Mouse (Mus musculus): Measurements from ENCODE around the gene H2-Q4. TPM values are rescaled to one million over a fixed set of nuclear protein-coding genes. Genes with fewer than 3 reads are reported as not detected.
A peak's percentile ranks its signal among the peaks of the same experiment; 100 is the strongest.
"Not testable (repeated sequence)": the region's sequence is repeated elsewhere in the genome, so short reads cannot be mapped to it uniquely, and the experiment has no call there.

H2-Q4 gene
- polyA plus RNA-seq (2014; fragmentation: Nextera tagmentation; extraction: Ambion mirVana) = 0.59 and 0.74 TPM in 2 replicates

- Histone ChIP-seq H3K4me2 (replicated peaks) (peak within 1 kb of the TSS; percentile 93), H3K9me3 (ENCODE audit: control insufficient read depth, low read length) (no peaks in the 10 kb centered on the region), H3K4me3 (replicated peaks; ENCODE audit: low read length) (peak within 1 kb of the TSS; percentile 50), H3K9ac (peak within 1 kb of the TSS; percentile 49), H3K36me3 (replicated peaks; ENCODE audit: control insufficient read depth, insufficient read depth) (no peaks in the 10 kb centered on the region), H3K27me3 (ENCODE audit: control insufficient read depth, insufficient read depth, low read length) (peaks cover 15% of the 10 kb centered on the region; the same call in 1 of the 2 replicates), H3K27ac (no peak within 1 kb of the TSS), H3K4me1 (replicated peaks; ENCODE audit: control insufficient read depth, insufficient read depth, low read length) (peaks cover 4% of the 10 kb centered on the region)
- ATAC-seq (ENCODE audit: low FRiP score) = peak; percentile 69
- DNase-seq (ENCODE audit: low spot score) = peak; percentile 70
- 0% methylated on average over 16 of the region's 16 CpGs for WGBS
Measured at GRCm38 (mm10) chr17:35379369-35379728, at the start of gene H2-Q4. Gene H2-Q4 (plus strand): TSS chr17:35379617.

- H3K36me3 ChIP-seq (replicated peaks; ENCODE audit: control insufficient read depth, insufficient read depth); ATAC-seq (ENCODE audit: low FRiP score); H3K4me1 ChIP-seq (replicated peaks; ENCODE audit: control insufficient read depth, insufficient read depth, low read length); DNase-seq (ENCODE audit: low spot score); H3K4me2 ChIP-seq (replicated peaks); H3K4me3 ChIP-seq (replicated peaks; ENCODE audit: low read length); H3K27me3 ChIP-seq (ENCODE audit: control insufficient read depth, insufficient read depth, low read length); H3K27ac ChIP-seq; H3K9ac ChIP-seq; H3K9me3 ChIP-seq (ENCODE audit: control insufficient read depth, low read length): not testable (repeated sequence)
- WGBS = 63% methylated on average over 3 of the region's 3 CpGs
Measured at GRCm38 (mm10) chr17:35329714-35330113, 49.7 kb upstream of the H2-Q4 start.

GRCm38 (mm10) chr17:35331546-35331945 is 47.9 kb upstream of the H2-Q4 start:
- WGBS = 82% methylated on average over 6 of the region's 6 CpGs
- not testable (repeated sequence) for ATAC-seq (ENCODE audit: low FRiP score)

GRCm38 (mm10) chr17:35342071-35342671 is 37.2 kb upstream of the H2-Q4 start, which contains the start of gene H2-Q2:
Gene H2-Q2 (plus strand): TSS chr17:35342242.
- peaks cover 9% of the 10 kb centered on the region; the same call in 1 of the 2 replicates for H3K4me1 ChIP-seq (replicated peaks; ENCODE audit: control insufficient read depth, insufficient read depth, low read length)
- H3K36me3 ChIP-seq (replicated peaks; ENCODE audit: control insufficient read depth, insufficient read depth) = no peaks in the 10 kb centered on the region
- under 1% methylated on average over 40 of the region's 40 CpGs for WGBS
- DNase-seq (ENCODE audit: low spot score) (peak; percentile 33), ATAC-seq (ENCODE audit: low FRiP score) (no peak)
- peak within 1 kb of the TSS; percentile 58 for H3K9ac ChIP-seq
- H3K9me3 ChIP-seq (ENCODE audit: control insufficient read depth, low read length) = no peaks in the 10 kb centered on the region
- peaks cover 47% of the 10 kb centered on the region for H3K27me3 ChIP-seq (ENCODE audit: control insufficient read depth, insufficient read depth, low read length)
- peak within 1 kb of the TSS; percentile 42 for H3K4me3 ChIP-seq (replicated peaks; ENCODE audit: low read length)
- H3K4me2 ChIP-seq (replicated peaks) = peak within 1 kb of the TSS; percentile 85
- no peak within 1 kb of the TSS for H3K27ac ChIP-seq

More at GRCm38 (mm10) chr17:35331546-35331945, 47.9 kb upstream of the H2-Q4 start:
- H3K27me3 ChIP-seq (ENCODE audit: control insufficient read depth, insufficient read depth, low read length); DNase-seq (ENCODE audit: low spot score); H3K4me3 ChIP-seq (replicated peaks; ENCODE audit: low read length); H3K4me1 ChIP-seq (replicated peaks; ENCODE audit: control insufficient read depth, insufficient read depth, low read length); H3K9me3 ChIP-seq (ENCODE audit: control insufficient read depth, low read length); H3K36me3 ChIP-seq (replicated peaks; ENCODE audit: control insufficient read depth, insufficient read depth); H3K9ac ChIP-seq; H3K4me2 ChIP-seq (replicated peaks); H3K27ac ChIP-seq: not testable (repeated sequence)

DNA sequence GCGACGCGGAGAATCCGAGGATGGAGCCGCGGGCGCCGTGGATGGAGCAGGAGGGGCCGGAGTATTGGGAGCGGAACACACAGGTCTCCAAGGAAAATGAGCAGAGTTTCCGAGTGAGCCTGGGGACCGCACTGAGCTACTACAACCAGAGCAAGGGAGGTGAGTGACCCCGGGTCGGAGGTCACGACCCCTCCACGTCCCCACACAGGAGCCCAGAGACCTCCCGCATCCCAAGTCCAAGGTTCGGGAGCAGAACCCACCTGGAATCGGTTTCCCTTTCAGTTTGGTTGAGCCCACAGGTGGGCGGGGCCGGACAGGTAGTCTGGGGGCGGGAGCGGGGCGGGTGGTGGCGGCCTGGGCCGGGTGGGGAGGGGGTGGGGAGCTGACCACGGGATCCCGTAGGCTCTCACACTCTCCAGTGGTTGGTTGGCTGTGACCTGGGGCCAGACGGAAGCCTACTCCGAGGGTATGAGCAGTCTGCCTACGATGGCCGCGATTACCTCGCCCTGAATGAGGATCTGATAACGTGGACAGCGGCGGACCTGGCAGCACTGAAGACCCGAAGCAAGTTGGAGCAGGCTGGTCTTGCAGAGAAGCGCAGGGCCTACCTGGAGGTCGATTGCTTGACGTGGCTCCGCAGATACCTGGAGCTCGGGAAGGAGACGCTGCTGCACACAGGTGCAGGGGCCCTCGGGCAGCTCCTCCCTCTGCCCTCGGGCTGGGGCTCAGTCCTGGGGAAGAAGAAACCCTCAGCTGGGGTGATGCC is 36.5 kb upstream of the H2-Q4 start:
- 4% methylated on average over 39 of the region's 46 CpGs for WGBS
- no peak overlapping the region for H3K27ac ChIP-seq
- DNase-seq (ENCODE audit: low spot score) (no peak), ATAC-seq (ENCODE audit: low FRiP score) (no peak)
- peak overlapping the region; percentile 42 for H3K4me3 ChIP-seq (replicated peaks; ENCODE audit: low read length)
- peaks cover 47% of the 10 kb centered on the region for H3K27me3 ChIP-seq (ENCODE audit: control insufficient read depth, insufficient read depth, low read length)
- peak overlapping the region; percentile 58 for H3K9ac ChIP-seq
- H3K36me3 ChIP-seq (replicated peaks; ENCODE audit: control insufficient read depth, insufficient read depth) = no peaks in the 10 kb centered on the region
- no peaks in the 10 kb centered on the region for H3K9me3 ChIP-seq (ENCODE audit: control insufficient read depth, low read length)
- peak overlapping the region; percentile 85 for H3K4me2 ChIP-seq (replicated peaks)
- peaks cover 9% of the 10 kb centered on the region; the same call in 1 of the 2 replicates for H3K4me1 ChIP-seq (replicated peaks; ENCODE audit: control insufficient read depth, insufficient read depth, low read length)

GRCm38 (mm10) chr17:35347659-35348058 is 31.8 kb upstream of the H2-Q4 start:
- not testable (repeated sequence) for DNase-seq (ENCODE audit: low spot score); H3K27ac ChIP-seq; H3K9ac ChIP-seq; H3K9me3 ChIP-seq (ENCODE audit: control insufficient read depth, low read length); H3K4me3 ChIP-seq (replicated peaks; ENCODE audit: low read length); H3K4me2 ChIP-seq (replicated peaks); ATAC-seq (ENCODE audit: low FRiP score); H3K36me3 ChIP-seq (replicated peaks; ENCODE audit: control insufficient read depth, insufficient read depth); H3K4me1 ChIP-seq (replicated peaks; ENCODE audit: control insufficient read depth, insufficient read depth, low read length)
- H3K27me3 ChIP-seq (ENCODE audit: control insufficient read depth, insufficient read depth, low read length) = peaks cover 18% of the 10 kb centered on the region

DNA sequence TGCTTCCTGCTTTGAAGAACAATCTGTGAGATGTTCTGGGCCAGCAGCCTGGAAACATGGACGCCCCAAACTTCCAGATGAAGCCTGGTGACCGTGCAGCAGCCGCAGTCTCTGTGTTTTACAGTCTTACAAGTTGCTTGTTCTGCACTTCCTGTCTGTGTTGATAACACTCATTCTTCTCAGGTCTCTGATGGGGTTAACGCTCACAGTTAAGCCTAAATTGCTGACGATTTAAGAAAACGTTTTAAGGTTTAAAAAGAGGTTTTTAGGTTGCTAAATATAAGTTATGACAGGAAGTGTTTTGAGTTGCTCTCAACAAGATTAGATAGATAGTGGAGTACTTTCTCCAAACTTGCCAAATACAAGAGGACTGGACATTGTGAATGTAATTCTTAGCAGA is 26.1 kb upstream of the H2-Q4 start:
- H3K4me1 ChIP-seq (replicated peaks; ENCODE audit: control insufficient read depth, insufficient read depth, low read length); H3K27ac ChIP-seq; H3K9me3 ChIP-seq (ENCODE audit: control insufficient read depth, low read length); ATAC-seq (ENCODE audit: low FRiP score); H3K4me3 ChIP-seq (replicated peaks; ENCODE audit: low read length); DNase-seq (ENCODE audit: low spot score); H3K36me3 ChIP-seq (replicated peaks; ENCODE audit: control insufficient read depth, insufficient read depth); H3K9ac ChIP-seq; H3K4me2 ChIP-seq (replicated peaks); H3K27me3 ChIP-seq (ENCODE audit: control insufficient read depth, insufficient read depth, low read length): not testable (repeated sequence)
- WGBS = 80% methylated on average over 6 of the region's 6 CpGs

DNA sequence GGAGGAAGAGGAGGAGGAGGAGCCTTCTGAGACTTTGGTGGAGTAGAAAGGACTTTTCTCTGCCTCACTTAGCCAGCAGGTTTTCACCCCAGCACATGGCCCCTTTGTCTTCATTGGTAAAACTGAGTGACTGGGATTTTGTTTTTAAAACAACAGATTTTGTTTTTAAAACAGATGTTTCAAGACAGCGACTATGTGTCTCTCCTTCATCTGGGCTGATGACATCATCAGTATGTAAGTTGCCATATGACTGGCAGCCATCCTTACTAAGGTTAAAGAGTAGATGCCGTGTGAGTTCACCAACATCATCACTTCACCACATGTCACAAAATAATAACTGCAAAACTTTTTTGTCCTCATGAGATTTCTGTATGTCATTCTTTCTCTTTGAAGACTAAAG is 25.3 kb upstream of the H2-Q4 start:
- Histone ChIP-seq H3K36me3 (replicated peaks; ENCODE audit: control insufficient read depth, insufficient read depth) (no peaks in the 10 kb centered on the region), H3K4me2 (replicated peaks) (no peak overlapping the region), H3K9ac (no peak overlapping the region), H3K4me1 (replicated peaks; ENCODE audit: control insufficient read depth, insufficient read depth, low read length) (no peaks in the 10 kb centered on the region; the same call in 1 of the 2 replicates), H3K9me3 (ENCODE audit: control insufficient read depth, low read length) (no peaks in the 10 kb centered on the region), H3K27ac (no peak overlapping the region), H3K27me3 (ENCODE audit: control insufficient read depth, insufficient read depth, low read length) (peaks cover 6% of the 10 kb centered on the region), H3K4me3 (replicated peaks; ENCODE audit: low read length) (no peak overlapping the region)
- ATAC-seq (ENCODE audit: low FRiP score) (no peak), DNase-seq (ENCODE audit: low spot score) (no peak)
- WGBS = 73% methylated on average over 2 of the region's 2 CpGs

DNA sequence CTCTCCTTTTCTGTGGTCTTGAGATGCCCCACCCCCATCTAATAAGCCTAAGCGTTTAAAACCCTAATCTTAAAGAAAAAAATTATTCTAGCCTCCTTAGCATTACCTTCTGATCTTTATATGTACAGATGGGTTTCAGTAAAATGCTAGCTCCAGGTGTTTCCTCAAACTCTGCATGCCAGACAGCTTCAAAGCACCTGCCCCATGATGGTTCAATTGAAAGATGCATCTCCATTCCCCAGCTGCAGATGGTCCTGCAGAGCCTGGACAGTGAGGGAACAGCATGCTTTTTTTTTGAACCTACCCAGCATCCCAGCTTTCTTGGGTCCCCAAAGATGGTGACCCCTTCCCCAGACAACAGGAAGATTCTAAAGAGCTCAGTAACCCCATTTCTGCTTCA is 22.3 kb upstream of the H2-Q4 start:
- 38% methylated on average over 1 of the region's 1 CpGs for WGBS
- Histone ChIP-seq H3K4me2 (replicated peaks) (no peak overlapping the region), H3K27ac (no peak overlapping the region), H3K27me3 (ENCODE audit: control insufficient read depth, insufficient read depth, low read length) (peaks cover 14% of the 10 kb centered on the region), H3K4me3 (replicated peaks; ENCODE audit: low read length) (no peak overlapping the region), H3K9ac (no peak overlapping the region), H3K4me1 (replicated peaks; ENCODE audit: control insufficient read depth, insufficient read depth, low read length) (peaks cover 3% of the 10 kb centered on the region; the same call in 1 of the 2 replicates), H3K36me3 (replicated peaks; ENCODE audit: control insufficient read depth, insufficient read depth) (no peaks in the 10 kb centered on the region), H3K9me3 (ENCODE audit: control insufficient read depth, low read length) (no peaks in the 10 kb centered on the region)
- DNase-seq (ENCODE audit: low spot score) (no peak), ATAC-seq (ENCODE audit: low FRiP score) (no peak)

Measured in hindbrain, embryonic 14.5 days (tissue).